Mouse (Mus musculus): Measurements from ENCODE around the gene Rab40c. TPM values are rescaled to one million over a fixed set of nuclear protein-coding genes. Genes with fewer than 3 reads are reported as not detected.
A peak's percentile ranks its signal among the peaks of the same experiment; 100 is the strongest.

The Rab40c gene
- polyA plus RNA-seq, 2 experiments = 3.4 to 6.4 TPM

- 69% methylated on average over 2 of the region's 2 CpGs for WGBS (ENCODE audit: insufficient replicate concordance)
- no peak overlapping the region for H3K9ac ChIP-seq (replicated peaks)
- H3K36me3 ChIP-seq (replicated peaks; ENCODE audit: control insufficient read depth, insufficient read depth, low read depth) = peaks cover 63% of the 10 kb centered on the region
- no peak for TF ChIP-seq EP300 (IDR thresholded peaks at IDR 0.05; ENCODE audit: low read depth)
- TF ChIP-seq CTCF (IDR thresholded peaks at IDR 0.05; ENCODE audit: low read depth) = no peak
- H3K27ac ChIP-seq = no peak overlapping the region
- no peak overlapping the region for H3K4me3 ChIP-seq (ENCODE audit: insufficient read depth in 1 of 2, low read depth in 2 of 2, low read length in 2 of 2)
- H3K4me2 ChIP-seq (ENCODE audit: low read depth) = no peak overlapping the region
- H3K4me1 ChIP-seq (replicated peaks; ENCODE audit: control insufficient read depth in 2 of 2, insufficient read depth in 2 of 2, low read length in 1 of 2) = peaks cover 5 to 7% of the 10 kb centered on the region in 2 experiments; a peak in 3 of 4 replicates
- no peaks in the 10 kb centered on the region for H3K27me3 ChIP-seq (ENCODE audit: control insufficient read depth, insufficient read depth, low read length)
- no peaks in the 10 kb centered on the region for H3K9me3 ChIP-seq (ENCODE audit: control insufficient read depth, low read length)
- no peak for DNase-seq (ENCODE audit: low read depth in 3 of 3, low spot score in 3 of 3)
- no peak for ATAC-seq (ENCODE audit: insufficient read depth)
These were observed 5.8 kb upstream of the Rab40c start for GRCm38 (mm10) chr17:25925348-25925747.

- Histone ChIP-seq H3K4me1 (replicated peaks; ENCODE audit: control insufficient read depth in 2 of 2, insufficient read depth in 2 of 2, low read length in 1 of 2) (peaks cover 11 to 12% of the 10 kb centered on the region in 2 experiments), H3K27ac (peak overlapping the region; percentile 20; the same call in 1 of the 2 replicates), H3K9ac (replicated peaks) (no peak overlapping the region), H3K36me3 (replicated peaks; ENCODE audit: control insufficient read depth, insufficient read depth, low read depth) (peaks cover 33% of the 10 kb centered on the region), H3K27me3 (ENCODE audit: control insufficient read depth, insufficient read depth, low read length) (no peaks in the 10 kb centered on the region), H3K4me3 (ENCODE audit: insufficient read depth in 1 of 2, low read depth in 2 of 2, low read length in 2 of 2) (no peak overlapping the region), H3K4me2 (ENCODE audit: low read depth) (peak overlapping the region; percentile 89; the same call in 1 of the 2 replicates), H3K9me3 (ENCODE audit: control insufficient read depth, low read length) (no peaks in the 10 kb centered on the region)
- TF ChIP-seq EP300 (IDR thresholded peaks at IDR 0.05; ENCODE audit: low read depth) = no peak
- no peak for TF ChIP-seq CTCF (IDR thresholded peaks at IDR 0.05; ENCODE audit: low read depth)
- no peak for DNase-seq (ENCODE audit: low read depth in 3 of 3, low spot score in 3 of 3)
- ATAC-seq (ENCODE audit: insufficient read depth) = no peak
- 72% methylated on average over 5 of the region's 5 CpGs for WGBS (ENCODE audit: insufficient replicate concordance)
These were observed 2.6 kb upstream of the Rab40c start for GRCm38 (mm10) chr17:25922120-25922519.

- Histone ChIP-seq H3K4me3 (ENCODE audit: insufficient read depth in 1 of 2, low read depth in 2 of 2, low read length in 2 of 2) (peak overlapping the region; percentile 86 to 92), H3K4me1 (replicated peaks; ENCODE audit: control insufficient read depth in 2 of 2, insufficient read depth in 2 of 2, low read length in 1 of 2) (peaks cover 11 to 12% of the 10 kb centered on the region in 2 experiments), H3K9me3 (ENCODE audit: control insufficient read depth, low read length) (no peaks in the 10 kb centered on the region), H3K27ac (peak overlapping the region; percentile 75), H3K36me3 (replicated peaks; ENCODE audit: control insufficient read depth, insufficient read depth, low read depth) (peaks cover 12% of the 10 kb centered on the region), H3K4me2 (ENCODE audit: low read depth) (peak overlapping the region; percentile 89), H3K9ac (replicated peaks) (peak overlapping the region; percentile 61), H3K27me3 (ENCODE audit: control insufficient read depth, insufficient read depth, low read length) (no peaks in the 10 kb centered on the region)
- TF ChIP-seq CTCF (IDR thresholded peaks at IDR 0.05; ENCODE audit: low read depth) (peak; percentile 24), EP300 (IDR thresholded peaks at IDR 0.05; ENCODE audit: low read depth) (0 out of 2 replicates have a peak, but pooled peaks have one; percentile 32)
- ATAC-seq (ENCODE audit: insufficient read depth) (peak; percentile 91), DNase-seq (ENCODE audit: low read depth in 3 of 3, low spot score in 3 of 3) (peak; percentile 99)
- 0% methylated on average over 37 of the region's 40 CpGs for WGBS (ENCODE audit: insufficient replicate concordance)
These were observed 487 bp upstream of the Rab40c start for GRCm38 (mm10) chr17:25919786-25920642.

- Histone ChIP-seq H3K9me3 (ENCODE audit: control insufficient read depth, low read length) (no peaks in the 10 kb centered on the region), H3K36me3 (replicated peaks; ENCODE audit: control insufficient read depth, insufficient read depth, low read depth) (no peaks in the 10 kb centered on the region; the same call in 1 of the 2 replicates), H3K4me1 (replicated peaks; ENCODE audit: control insufficient read depth in 2 of 2, insufficient read depth in 2 of 2, low read length in 1 of 2) (peaks cover 11 to 25% of the 10 kb centered on the region in 2 experiments), H3K4me3 (ENCODE audit: insufficient read depth in 1 of 2, low read depth in 2 of 2, low read length in 2 of 2) (peak overlapping the region; percentile 74 to 92; a peak in 3 of 4 replicates), H3K4me2 (ENCODE audit: low read depth) (peak overlapping the region; percentile 79), H3K27ac (no peak overlapping the region), H3K9ac (replicated peaks) (peak overlapping the region; percentile 82), H3K27me3 (ENCODE audit: control insufficient read depth, insufficient read depth, low read length) (no peaks in the 10 kb centered on the region)
- TF ChIP-seq EP300 (IDR thresholded peaks at IDR 0.05; ENCODE audit: low read depth) = no peak
- no peak for TF ChIP-seq CTCF (IDR thresholded peaks at IDR 0.05; ENCODE audit: low read depth)
- ATAC-seq (ENCODE audit: insufficient read depth) (no peak), DNase-seq (ENCODE audit: low read depth in 3 of 3, low spot score in 3 of 3) (no peak)
- WGBS (ENCODE audit: insufficient replicate concordance) = 81% methylated on average over 9 of the region's 9 CpGs
These were observed 1.3 kb downstream of the Rab40c start for GRCm38 (mm10) chr17:25918037-25918750.
